Mouse (Mus musculus): ENCODE measurements at regions not wholly inside any gene's neighbourhood (a gene's known extent, or its start where the extent isn't known, plus 50 kb on each side); places are given as distances from the start of the nearest gene placed in this dataset.
A peak's percentile ranks its signal among the peaks of the same experiment; 100 is the strongest.

DNA sequence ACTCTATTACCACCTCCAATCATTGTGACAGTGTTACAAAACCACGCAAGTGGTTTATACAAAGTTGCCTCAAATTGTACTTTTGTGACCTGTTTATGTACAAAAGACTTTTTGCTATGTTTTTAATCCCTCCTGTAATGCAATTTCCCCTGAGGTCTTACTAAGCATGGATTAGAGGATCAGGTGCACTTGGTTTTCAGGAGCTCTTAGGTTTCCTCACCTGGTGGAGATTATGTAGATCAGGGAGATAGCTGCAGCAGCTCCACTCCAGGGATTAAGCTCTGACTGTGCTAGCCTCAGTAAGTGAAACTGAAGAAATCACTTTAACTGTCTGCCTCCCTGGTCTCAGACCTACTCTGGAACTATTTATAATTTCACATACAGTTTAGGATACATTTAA, 123.8 kb upstream of the Elmo1 start:
- 94% methylated on average over 1 of the region's 1 CpGs for WGBS
- Histone ChIP-seq H3K36me3 (no peaks in the 10 kb centered on the region), H3K4me1 (no peaks in the 10 kb centered on the region), H3K4me3 (no peak overlapping the region), H3K9me3 (no peaks in the 10 kb centered on the region), H3K9ac (no peak overlapping the region), H3K27ac (no peak overlapping the region), H3K27me3 (replicated peaks) (no peaks in the 10 kb centered on the region), H3K4me2 (replicated peaks) (no peak overlapping the region)
- ATAC-seq (ENCODE audit: low FRiP score, low read depth), result no peak

- WGBS, result 44% methylated on average over 3 of the region's 3 CpGs
- Histone ChIP-seq H3K4me1 (no peaks in the 10 kb centered on the region), H3K36me3 (no peaks in the 10 kb centered on the region), H3K9ac (no peak overlapping the region), H3K9me3 (no peaks in the 10 kb centered on the region), H3K4me2 (replicated peaks) (no peak overlapping the region), H3K27me3 (replicated peaks) (no peaks in the 10 kb centered on the region), H3K4me3 (no peak overlapping the region), H3K27ac (no peak overlapping the region)
- no peak for ATAC-seq (ENCODE audit: low FRiP score, low read depth)
Observed at GRCm38 (mm10) chr13:19963031-19963430, 127.4 kb upstream of the Elmo1 start.

DNA sequence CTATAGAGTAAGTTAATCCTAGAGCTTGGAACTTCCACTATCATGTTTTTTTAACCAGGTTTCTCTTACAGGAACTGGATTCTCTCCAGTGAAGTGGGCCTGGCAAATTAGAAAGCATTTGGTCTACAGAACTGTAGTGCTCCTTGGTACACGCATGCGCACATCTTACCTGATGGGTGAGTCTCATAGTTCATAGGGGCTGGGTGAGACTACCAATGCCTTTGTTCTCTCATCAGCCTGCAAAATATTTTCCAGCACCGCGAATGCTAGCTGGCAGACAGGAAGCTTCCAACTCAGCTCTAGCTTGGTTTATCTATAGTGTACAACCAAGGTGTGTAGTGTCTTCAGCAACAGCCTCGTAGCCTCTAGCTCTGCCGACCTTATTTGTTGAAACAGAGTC, 104.7 kb upstream of the Gpr141 start:
- no peak overlapping the region for H3K27ac ChIP-seq
- no peaks in the 10 kb centered on the region for H3K4me1 ChIP-seq
- 96% methylated on average over 6 of the region's 6 CpGs for WGBS
- H3K4me3 ChIP-seq, result no peak overlapping the region
- H3K36me3 ChIP-seq, result no peaks in the 10 kb centered on the region
- no peaks in the 10 kb centered on the region for H3K9me3 ChIP-seq
- no peak for ATAC-seq (ENCODE audit: low FRiP score, low read depth)
- no peaks in the 10 kb centered on the region for H3K27me3 ChIP-seq (replicated peaks)
- no peak overlapping the region for H3K9ac ChIP-seq
- H3K4me2 ChIP-seq (replicated peaks), result no peak overlapping the region

GRCm38 (mm10) chr13:19927807-19928206, 103.8 kb upstream of the Gpr141 start:
- no peak overlapping the region for H3K27ac ChIP-seq
- no peaks in the 10 kb centered on the region for H3K4me1 ChIP-seq
- H3K27me3 ChIP-seq (replicated peaks), result no peaks in the 10 kb centered on the region
- H3K36me3 ChIP-seq, result no peaks in the 10 kb centered on the region
- H3K9ac ChIP-seq, result no peak overlapping the region
- H3K9me3 ChIP-seq, result no peaks in the 10 kb centered on the region
- no peak for ATAC-seq (ENCODE audit: low FRiP score, low read depth)
- WGBS, result 84% methylated on average over 3 of the region's 3 CpGs
- H3K4me3 ChIP-seq, result no peak overlapping the region
- H3K4me2 ChIP-seq (replicated peaks), result no peak overlapping the region

DNA sequence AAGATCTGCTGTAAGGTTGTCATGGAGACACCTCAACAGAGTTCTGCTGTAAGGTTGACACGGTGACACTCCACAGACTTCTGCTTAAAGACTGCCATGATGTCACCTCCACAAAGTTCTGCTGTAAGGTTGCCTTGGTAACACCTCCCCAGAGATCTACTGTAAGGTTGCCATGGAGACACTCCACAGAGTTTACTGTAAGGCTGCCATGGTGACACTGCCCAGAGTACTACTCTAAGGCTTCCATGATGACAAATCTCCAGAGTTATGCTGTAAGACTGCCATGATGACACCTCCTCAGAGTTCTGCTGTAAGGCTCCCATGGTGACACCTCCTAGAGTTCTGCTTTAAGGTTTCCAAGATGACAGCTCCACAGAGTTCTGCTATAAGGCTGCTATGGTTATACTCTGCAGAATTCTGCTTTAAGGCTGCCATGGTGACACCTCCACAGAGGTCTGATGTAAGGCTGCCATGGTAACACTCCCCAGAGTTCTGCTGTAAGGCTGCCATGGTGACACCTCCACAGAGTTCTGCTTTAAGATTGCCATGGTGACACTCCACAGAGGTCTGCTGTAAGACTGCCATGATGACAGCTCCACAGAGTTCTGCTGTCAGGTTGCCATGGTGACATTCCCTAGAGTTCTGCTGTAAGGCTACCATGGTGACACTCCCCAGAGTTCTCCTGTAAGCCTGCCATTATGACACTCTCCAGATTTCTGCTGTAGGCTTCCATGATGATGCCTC, 97.2 kb upstream of the Gpr141 start:
- Histone ChIP-seq H3K4me3 (no peak overlapping the region), H3K4me1 (no peaks in the 10 kb centered on the region), H3K36me3 (no peaks in the 10 kb centered on the region), H3K4me2 (replicated peaks) (no peak overlapping the region), H3K9me3 (peaks cover 10% of the 10 kb centered on the region; the same call in 1 of the 2 replicates), H3K27ac (no peak overlapping the region), H3K27me3 (replicated peaks) (no peaks in the 10 kb centered on the region), H3K9ac (no peak overlapping the region)
- peak; percentile 42; the same call in 1 of the 2 replicates for ATAC-seq (ENCODE audit: low FRiP score, low read depth)
- 85% methylated on average over 1 of the region's 1 CpGs for WGBS

DNA sequence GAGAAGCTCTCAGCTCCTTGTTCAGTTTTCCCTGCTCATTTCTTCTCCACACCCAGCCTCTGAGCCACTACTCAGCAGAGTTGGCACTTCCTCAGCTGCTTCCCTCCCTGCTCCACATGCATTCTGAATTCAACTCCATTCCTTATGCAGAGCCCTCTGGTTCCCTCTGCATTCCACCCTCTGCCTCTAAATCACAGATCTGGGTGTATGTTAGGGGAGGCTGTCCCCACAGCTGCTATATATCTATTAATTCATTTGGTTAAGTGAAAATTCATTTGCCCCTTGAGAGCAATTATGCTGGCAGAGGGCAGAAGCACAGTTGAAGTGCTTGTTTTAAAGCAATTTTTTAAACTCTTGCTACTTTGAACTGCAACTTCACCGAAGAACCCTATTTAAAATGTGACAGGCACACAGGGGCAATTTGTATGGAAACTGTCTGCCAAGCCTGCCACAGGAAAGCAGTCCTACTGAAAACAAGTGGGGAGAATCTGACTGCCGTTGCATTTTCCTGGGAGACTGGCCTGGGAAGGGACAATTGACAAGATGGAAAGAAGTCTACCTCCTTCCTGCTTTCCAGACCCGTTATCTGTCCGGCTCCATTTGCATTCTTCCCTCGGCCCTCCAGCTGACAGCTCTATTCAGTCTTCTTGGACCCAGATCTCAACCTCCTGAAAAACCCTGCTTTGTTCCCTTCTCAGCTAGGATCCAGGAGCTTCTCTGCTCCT, 88.0 kb upstream of the Gpr141 start:
- peak overlapping the region; percentile 12; the same call in 1 of the 2 replicates for H3K4me2 ChIP-seq (replicated peaks)
- no peaks in the 10 kb centered on the region for H3K4me1 ChIP-seq
- peak; percentile 80 for ATAC-seq (ENCODE audit: low FRiP score, low read depth)
- WGBS, result 41% methylated on average over 5 of the region's 5 CpGs
- H3K9ac ChIP-seq, result no peak overlapping the region
- H3K27me3 ChIP-seq (replicated peaks), result no peaks in the 10 kb centered on the region
- H3K9me3 ChIP-seq, result 0 out of 2 replicates have a peak, but pooled peaks cover 6% of the 10 kb centered on the region
- H3K4me3 ChIP-seq, result no peak overlapping the region
- H3K27ac ChIP-seq, result no peak overlapping the region
- no peaks in the 10 kb centered on the region for H3K36me3 ChIP-seq

DNA sequence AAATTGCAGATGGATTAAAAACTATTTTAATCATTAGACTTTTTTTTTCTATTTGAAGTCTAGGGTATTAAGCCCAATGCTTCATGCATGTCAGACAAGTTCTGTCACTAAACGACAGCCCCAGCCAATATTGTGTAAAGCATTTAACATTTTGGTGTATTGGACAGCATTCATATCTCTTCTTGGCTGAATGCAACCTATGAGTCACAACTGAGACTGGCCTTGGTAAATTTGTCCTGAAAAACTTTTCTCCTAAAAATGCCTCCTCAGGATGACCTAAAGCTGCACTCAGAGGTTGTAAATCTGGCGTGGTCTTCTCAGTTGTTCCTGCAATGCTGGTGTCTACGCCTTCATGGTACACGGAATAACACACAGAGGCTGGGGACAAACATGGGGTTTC, 78.7 kb upstream of the Gpr141 start:
- 90% methylated on average over 4 of the region's 4 CpGs for WGBS
- no peak for ATAC-seq (ENCODE audit: low FRiP score, low read depth)
- H3K9ac ChIP-seq, result no peak overlapping the region

DNA sequence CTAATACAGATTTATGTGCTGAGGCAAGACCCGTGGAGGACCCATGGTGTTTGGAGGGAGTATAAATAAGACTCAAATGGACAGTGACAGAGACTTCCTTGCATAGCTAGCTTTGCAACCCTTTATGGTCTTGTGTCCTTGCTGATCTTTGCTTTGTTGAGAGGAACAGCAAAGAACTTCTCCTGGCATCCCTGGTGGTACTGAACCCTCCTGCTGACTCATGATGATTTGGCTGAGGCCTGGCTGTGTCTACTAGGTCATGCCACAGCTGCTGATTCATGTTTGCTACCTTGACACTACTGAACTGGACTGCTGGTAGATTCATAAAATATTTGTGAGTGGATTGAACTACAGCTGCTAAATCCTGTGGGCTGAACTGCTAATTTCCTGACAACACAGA, 73.1 kb upstream of the Gpr141 start:
- H3K9me3 ChIP-seq, result no peaks in the 10 kb centered on the region
- H3K4me2 ChIP-seq (replicated peaks), result no peak overlapping the region
- no peak overlapping the region for H3K9ac ChIP-seq
- no peaks in the 10 kb centered on the region; the same call in 1 of the 2 replicates for H3K27me3 ChIP-seq (replicated peaks)
- no peaks in the 10 kb centered on the region for H3K4me1 ChIP-seq
- H3K4me3 ChIP-seq, result no peak overlapping the region
- no peak overlapping the region for H3K27ac ChIP-seq
- WGBS, result 79% methylated on average over 1 of the region's 1 CpGs
- no peaks in the 10 kb centered on the region for H3K36me3 ChIP-seq
- ATAC-seq (ENCODE audit: low FRiP score, low read depth), result no peak

More for the DNA sequence above, 78.7 kb upstream of the Gpr141 start:
- Histone ChIP-seq H3K27me3 (replicated peaks) (no peaks in the 10 kb centered on the region), H3K4me3 (no peak overlapping the region), H3K9me3 (no peaks in the 10 kb centered on the region), H3K36me3 (no peaks in the 10 kb centered on the region), H3K27ac (no peak overlapping the region), H3K4me2 (replicated peaks) (no peak overlapping the region), H3K4me1 (no peaks in the 10 kb centered on the region)

- H3K4me2 ChIP-seq (replicated peaks), result no peak overlapping the region
- no peaks in the 10 kb centered on the region for H3K36me3 ChIP-seq
- no peak overlapping the region for H3K27ac ChIP-seq
- WGBS, result 39% methylated on average over 11 of the region's 11 CpGs
- peak; percentile 70 for ATAC-seq (ENCODE audit: low FRiP score, low read depth)
- no peak overlapping the region for H3K9ac ChIP-seq
- H3K4me1 ChIP-seq, result 0 out of 2 replicates have a peak, but pooled peaks cover 4% of the 10 kb centered on the region
- no peak overlapping the region for H3K4me3 ChIP-seq
- 0 out of 2 replicates have a peak, but pooled peaks cover 4% of the 10 kb centered on the region for H3K27me3 ChIP-seq (replicated peaks)
- no peaks in the 10 kb centered on the region for H3K9me3 ChIP-seq
Observed at GRCm38 (mm10) chr13:19888983-19889773, 65.1 kb upstream of the Gpr141 start.

DNA sequence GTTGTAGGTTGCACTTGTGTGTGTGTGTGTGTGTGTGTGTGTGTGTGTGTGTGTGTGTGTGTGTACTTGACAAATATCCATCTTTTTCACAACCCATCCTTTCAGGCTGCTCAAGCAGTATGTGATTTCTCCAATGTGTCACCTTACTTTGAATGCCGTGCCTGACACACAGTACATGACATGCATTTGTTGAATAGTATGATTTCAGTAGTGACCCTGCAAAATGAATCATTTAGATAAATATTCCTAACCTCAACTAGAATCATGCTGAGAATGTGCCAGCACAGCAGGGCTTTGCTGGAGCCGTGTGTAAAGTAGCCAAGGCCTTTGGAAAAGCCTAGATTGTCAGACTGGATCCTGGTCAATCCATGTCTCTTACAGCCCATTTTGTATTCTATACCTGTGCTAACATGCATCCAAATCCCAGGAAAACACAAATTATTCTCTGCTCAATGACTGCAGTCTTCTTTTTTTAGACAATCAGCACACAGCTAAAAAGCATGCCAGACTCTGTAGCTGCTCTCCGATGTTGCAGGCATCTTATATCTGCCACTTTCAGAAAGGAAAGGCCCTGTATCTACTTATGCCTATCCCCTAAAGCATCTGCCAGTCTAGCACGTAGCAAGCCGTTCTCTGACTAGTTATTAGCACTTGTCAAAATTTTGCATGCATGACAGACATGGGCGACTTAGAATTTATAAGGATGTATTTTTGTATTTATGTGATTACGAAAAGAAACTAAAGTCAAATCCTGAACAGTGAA, 60.0 kb upstream of the Gpr141 start:
- peaks cover 9% of the 10 kb centered on the region for H3K27me3 ChIP-seq (replicated peaks)
- no peaks in the 10 kb centered on the region for H3K36me3 ChIP-seq
- 0 out of 2 replicates have a peak, but pooled peaks cover 2% of the 10 kb centered on the region for H3K4me1 ChIP-seq
- H3K4me2 ChIP-seq (replicated peaks), result no peak overlapping the region
- ATAC-seq (ENCODE audit: low FRiP score, low read depth), result no peak
- no peak overlapping the region for H3K9ac ChIP-seq
- H3K9me3 ChIP-seq, result no peaks in the 10 kb centered on the region
- 90% methylated on average over 7 of the region's 7 CpGs for WGBS
- H3K4me3 ChIP-seq, result no peak overlapping the region
- no peak overlapping the region for H3K27ac ChIP-seq

- no peak for ATAC-seq (ENCODE audit: low FRiP score, low read depth)
- peaks cover 9% of the 10 kb centered on the region for H3K27me3 ChIP-seq (replicated peaks)
- H3K4me1 ChIP-seq, result no peaks in the 10 kb centered on the region
- no peak overlapping the region for H3K9ac ChIP-seq
- H3K4me2 ChIP-seq (replicated peaks), result no peak overlapping the region
- no peak overlapping the region for H3K4me3 ChIP-seq
- WGBS, result 93% methylated on average over 4 of the region's 4 CpGs
- H3K36me3 ChIP-seq, result no peaks in the 10 kb centered on the region
- H3K27ac ChIP-seq, result no peak overlapping the region
- no peaks in the 10 kb centered on the region for H3K9me3 ChIP-seq
Observed at GRCm38 (mm10) chr13:19882889-19883288, 58.8 kb upstream of the Gpr141 start.
